Mouse (Mus musculus) kidney, embryonic 14.5 days (tissue): ENCODE data around the gene Lcn10. TPM values are rescaled to one million over a fixed set of nuclear protein-coding genes. Genes with fewer than 3 reads are reported as not detected.
"Not testable (repeated sequence)": the region's sequence is repeated elsewhere in the genome, so short reads cannot be mapped to it uniquely, and the experiment has no call there.

Source experiments
- ATAC-seq: fragments of 200-750 bp; cut with Nextera tagmentation; 2 replicates; pipeline ENCODE4 v1.8.0; 2017; ENCODE audit warnings: moderate number of reproducible peaks, mild to moderate bottlenecking, moderate TSS enrichment, moderate library complexity; ENCODE audit not compliant: low FRiP score, low TSS enrichment
- H3K27ac ChIP-seq: fragments of 300-500 bp; sonication (generic); 2 replicates; pipeline ENCODE4 v1.5.1; 2014; ENCODE audit warnings: low read depth, mild to moderate bottlenecking, low read length, moderate library complexity, mixed read lengths
- H3K27me3 ChIP-seq: fragments of 300-500 bp; sonication (generic); 2 replicates; pipeline ENCODE4 v1.6.1; 2014; ENCODE audit warnings: mild to moderate bottlenecking, low read length; ENCODE audit not compliant: control insufficient read depth, insufficient read depth
- H3K36me3 ChIP-seq: fragments of 300-500 bp; sonication (generic); 2 replicates; pipeline ENCODE4 v1.6.1; 2014; ENCODE audit warnings: low read length, mixed read lengths; ENCODE audit not compliant: control insufficient read depth, insufficient read depth
- H3K4me1 ChIP-seq: fragments of 300-500 bp; sonication (generic); 2 replicates; pipeline ENCODE4 v1.6.1; 2014; ENCODE audit warnings: low read length, mixed read lengths; ENCODE audit not compliant: control insufficient read depth, insufficient read depth
- H3K4me2 ChIP-seq: fragments of 300-500 bp; sonication (generic); replicated peaks from 2 replicates; pipeline ENCODE4 v1.6.1; 2014; ENCODE audit warnings: low read depth, mild to moderate bottlenecking, low read length
- H3K4me3 ChIP-seq: fragments of 300-500 bp; sonication (generic); 2 replicates; pipeline ENCODE4 v1.5.1; 2014; ENCODE audit warnings: mild to moderate bottlenecking, low read length
- H3K9ac ChIP-seq: fragments of 300-500 bp; sonication (generic); 2 replicates; pipeline ENCODE4 v1.6.1; 2014; ENCODE audit warnings: low read depth, mild to moderate bottlenecking, low read length, moderate library complexity
- H3K9me3 ChIP-seq: fragments of 300-500 bp; sonication (generic); 2 replicates; pipeline ENCODE4 v1.6.1; 2016; ENCODE audit warnings: low read length; ENCODE audit not compliant: control insufficient read depth
- WGBS: fragments of 180-500 bp; shearing (Covaris S2); extraction: QIAGEN DNeasy Blood & Tissue Kit; methylation state at CpG from one replicate; pipeline ENCODE4 v1.1.7; 2014; 5-methylcytosine and 5-hydroxymethylcytosine counted together
- polyA plus RNA-seq: library from polyadenylated mRNA; unstranded; fragments of >200 nt; fragmentation: Nextera tagmentation; extraction: Ambion mirVana; gene quantifications from 2 replicates; pipeline ENCODE4 v1.2.1, GENCODE M21; 2014

The Lcn10 gene
- polyA plus RNA-seq, 1 experiment from 2014 or later: not detected

- 18% methylated on average over 3 of the region's 3 CpGs for WGBS
- H3K4me1 ChIP-seq, H3K9ac ChIP-seq, H3K9me3 ChIP-seq, H3K4me2 ChIP-seq, H3K27ac ChIP-seq, H3K27me3 ChIP-seq, H3K4me3 ChIP-seq, H3K36me3 ChIP-seq: not testable (repeated sequence)
- peak; percentile 60; the same call in 1 of the 2 replicates for ATAC-seq
Measured at GRCm38 (mm10) chr2:25711641-25712040, 29.1 kb downstream of the Lcn10 start.

- Histone ChIP-seq H3K4me1 (no peaks in the 10 kb centered on the region), H3K36me3 (no peaks in the 10 kb centered on the region), H3K27me3 (no peaks in the 10 kb centered on the region), H3K9me3 (no peaks in the 10 kb centered on the region), H3K4me2 (no peak overlapping the region), H3K27ac (no peak overlapping the region), H3K4me3 (no peak overlapping the region), H3K9ac (no peak overlapping the region)
- no peak for ATAC-seq
Measured at GRCm38 (mm10) chr2:25717222-25717621, 34.7 kb downstream of the Lcn10 start.

- Histone ChIP-seq H3K9me3 (no peaks in the 10 kb centered on the region), H3K4me2 (no peak overlapping the region), H3K4me1 (no peaks in the 10 kb centered on the region), H3K4me3 (no peak overlapping the region), H3K9ac (no peak overlapping the region), H3K36me3 (no peaks in the 10 kb centered on the region), H3K27me3 (no peaks in the 10 kb centered on the region), H3K27ac (0 out of 2 replicates have a peak overlapping the region, but pooled peaks have one; percentile 11)
- ATAC-seq: peak; percentile 57; the same call in 1 of the 2 replicates
- 14% methylated on average over 2 of the region's 2 CpGs for WGBS
Measured at GRCm38 (mm10) chr2:25733199-25733930, 50.8 kb downstream of the Lcn10 start.

Other genes starting within 250 kb of the Lcn10 start
- gene Clic3, start 225.9 kb upstream of the Lcn10 start, polyA plus RNA-seq: 0.57 and 1.2 TPM in 2 replicates
- 23.5 and 23.9 TPM in 2 replicates for gene Paxx, start 221.6 kb upstream of the Lcn10 start, polyA plus RNA-seq
- gene Ptgds, start 212.7 kb upstream of the Lcn10 start, polyA plus RNA-seq: 1.1 and 1.5 TPM in 2 replicates
- gene Lcn12, start 188.8 kb upstream of the Lcn10 start, polyA plus RNA-seq: not detected in 2 replicates
- 58.1 and 87.6 TPM in 2 replicates for gene Fbxw5, start 182.0 kb upstream of the Lcn10 start, polyA plus RNA-seq
- 7.9 and 9.8 TPM in 2 replicates for gene C8g, start 181.0 kb upstream of the Lcn10 start, polyA plus RNA-seq
- gene Traf2, start 135.8 kb upstream of the Lcn10 start, polyA plus RNA-seq: 30.2 and 34.0 TPM in 2 replicates
- gene Edf1, start 124.9 kb upstream of the Lcn10 start, polyA plus RNA-seq: 314 and 436 TPM in 2 replicates
- 3.3 and 7.5 TPM in 2 replicates for gene Mamdc4, start 107.9 kb upstream of the Lcn10 start, polyA plus RNA-seq
- gene Phpt1, start 107.5 kb upstream of the Lcn10 start, polyA plus RNA-seq: 229 and 294 TPM in 2 replicates
- gene Ajm1, start 101.0 kb upstream of the Lcn10 start, polyA plus RNA-seq: 0.07 and 0.18 TPM in 2 replicates
- 59.6 and 81.1 TPM in 2 replicates for gene Rabl6, start 74.2 kb upstream of the Lcn10 start, polyA plus RNA-seq
- gene Ccdc183, start 65.0 kb upstream of the Lcn10 start, polyA plus RNA-seq: 0.23 and 0.29 TPM in 2 replicates
- 24.3 and 35.0 TPM in 2 replicates for gene Tmem141, start 60.7 kb upstream of the Lcn10 start, polyA plus RNA-seq
- gene Fcna, start 54.7 kb upstream of the Lcn10 start, polyA plus RNA-seq: 1.6 and 1.9 TPM in 2 replicates
- gene Lcn8, start 29.6 kb upstream of the Lcn10 start, polyA plus RNA-seq: not detected in 2 replicates
- not detected in 2 replicates for gene Lcn5, start 24.8 kb upstream of the Lcn10 start, polyA plus RNA-seq
- not detected in 2 replicates for gene Lcn6, start 5.9 kb upstream of the Lcn10 start, polyA plus RNA-seq
- gene Obp2a, start 17.3 kb downstream of the Lcn10 start, polyA plus RNA-seq: not detected in 2 replicates
- gene Bmyc, start 24.0 kb downstream of the Lcn10 start, polyA plus RNA-seq: 83.2 and 93.7 TPM in 2 replicates
- gene Obp2b, start 54.3 kb downstream of the Lcn10 start, polyA plus RNA-seq: not detected in 2 replicates
- gene Lcn3, start 82.8 kb downstream of the Lcn10 start, polyA plus RNA-seq: 0.45 TPM in 1 of 2 replicates, not detected in the other
- gene Lcn11, start 94.3 kb downstream of the Lcn10 start, polyA plus RNA-seq: not detected in 2 replicates
- not detected in 2 replicates for gene Gm13539, start 99.5 kb downstream of the Lcn10 start, polyA plus RNA-seq
- gene Glt6d1, start 133.1 kb downstream of the Lcn10 start, polyA plus RNA-seq: not detected in 2 replicates
- gene Lcn9, start 140.4 kb downstream of the Lcn10 start, polyA plus RNA-seq: not detected in 2 replicates
- not detected in 2 replicates for gene Sohlh1, start 164.5 kb downstream of the Lcn10 start, polyA plus RNA-seq
- 0.07 and 0.67 TPM in 2 replicates for gene Kcnt1, start 181.0 kb downstream of the Lcn10 start, polyA plus RNA-seq